Mouse (Mus musculus) heart, embryonic 16.5 days (tissue): ENCODE measurements around the gene Gm13276. TPM values are rescaled to one million over a fixed set of nuclear protein-coding genes. Genes with fewer than 3 reads are reported as not detected.

Source experiments
- polyA plus RNA-seq: library from polyadenylated mRNA; unstranded; fragments of >200 nt; fragmentation: Nextera tagmentation; extraction: Ambion mirVana; gene quantifications from 2 replicates; pipeline ENCODE4 v1.2.1, GENCODE M21; 2015

Gm13276 gene
- polyA plus RNA-seq, 1 experiment from 2014 or later: not detected

Other genes starting within 250 kb of the Gm13276 start
- gene Ifna15, start 227.5 kb upstream of the Gm13276 start, polyA plus RNA-seq: not detected in 2 replicates
- gene Ifna14, start 213.9 kb upstream of the Gm13276 start, polyA plus RNA-seq: not detected in 2 replicates
- not detected in 2 replicates for gene Ifna9, start 193.3 kb upstream of the Gm13276 start, polyA plus RNA-seq
- gene Ifna12, start 182.3 kb upstream of the Gm13276 start, polyA plus RNA-seq: not detected in 2 replicates
- gene C87499, start 151.3 kb upstream of the Gm13276 start, polyA plus RNA-seq: not detected in 2 replicates
- not detected in 2 replicates for gene Ifna13, start 141.2 kb upstream of the Gm13276 start, polyA plus RNA-seq
- gene Ifna16, start 108.8 kb upstream of the Gm13276 start, polyA plus RNA-seq: not detected in 2 replicates
- not detected in 2 replicates for gene Ifna2, start 101.8 kb upstream of the Gm13276 start, polyA plus RNA-seq
- gene Ifnab, start 94.3 kb upstream of the Gm13276 start, polyA plus RNA-seq: not detected in 2 replicates
- 0.76 and 1.1 TPM in 2 replicates for gene Gm26566, start 63.9 kb upstream of the Gm13276 start, polyA plus RNA-seq
- 77.2 and 82.3 TPM in 2 replicates for gene Klhl9, start 63.2 kb upstream of the Gm13276 start, polyA plus RNA-seq
- not detected in 2 replicates for gene Gm13271, start 30.8 kb upstream of the Gm13276 start, polyA plus RNA-seq
- 0.25 TPM in 2 replicates for gene Gm13283, start 25.6 kb upstream of the Gm13276 start, polyA plus RNA-seq
- 0.39 and 0.45 TPM in 2 replicates for gene Gm13290, start 11.9 kb upstream of the Gm13276 start, polyA plus RNA-seq
- gene Gm13289, start 8.8 kb upstream of the Gm13276 start, polyA plus RNA-seq: not detected in 2 replicates
- not detected in 2 replicates for gene Gm13272, start 5.9 kb upstream of the Gm13276 start, polyA plus RNA-seq
- 0.50 TPM in 1 of 2 replicates, not detected in the other for gene Ifnz, start 3.6 kb upstream of the Gm13276 start, polyA plus RNA-seq
- not detected in 2 replicates for gene Gm13277, start 2.9 kb downstream of the Gm13276 start, polyA plus RNA-seq
- not detected in 2 replicates for gene Gm13278, start 5.8 kb downstream of the Gm13276 start, polyA plus RNA-seq
- not detected in 2 replicates for gene Gm13275, start 8.8 kb downstream of the Gm13276 start, polyA plus RNA-seq
- gene Gm13279, start 11.7 kb downstream of the Gm13276 start, polyA plus RNA-seq: not detected in 2 replicates
- gene Gm13285, start 14.0 kb downstream of the Gm13276 start, polyA plus RNA-seq: 0.72 and 1.6 TPM in 2 replicates
- not detected in 2 replicates for gene Gm13287, start 17.5 kb downstream of the Gm13276 start, polyA plus RNA-seq
- gene Gm13288, start 19.8 kb downstream of the Gm13276 start, polyA plus RNA-seq: not detected in 2 replicates
- not detected in 2 replicates for gene Ifna7, start 30.5 kb downstream of the Gm13276 start, polyA plus RNA-seq
- not detected in 2 replicates for gene Ifna11, start 34.2 kb downstream of the Gm13276 start, polyA plus RNA-seq
- not detected in 2 replicates for gene Ifna6, start 41.7 kb downstream of the Gm13276 start, polyA plus RNA-seq
- gene Ifna5, start 49.8 kb downstream of the Gm13276 start, polyA plus RNA-seq: not detected in 2 replicates
- gene Ifna4, start 56.2 kb downstream of the Gm13276 start, polyA plus RNA-seq: not detected in 2 replicates
- not detected in 2 replicates for gene Ifna1, start 64.4 kb downstream of the Gm13276 start, polyA plus RNA-seq
- not detected in 2 replicates for gene Ifne, start 94.5 kb downstream of the Gm13276 start, polyA plus RNA-seq